Mouse (Mus musculus) CD8-positive naive resting alpha-beta T cell, adult 2 months (primary cell): ENCODE results near the gene Gm35315.
"Not testable (repeated sequence)": the region's sequence is repeated elsewhere in the genome, so short reads cannot be mapped to it uniquely, and the experiment has no call there.

Source experiments
- DNase-seq, 2 experiments: peaks; one replicate each; pipeline ENCODE4 v3.0.0; 2022; ENCODE audit warnings: low read depth in 2 of 2, low spot score in 2 of 2

Gm35315 gene

GRCm38 (mm10) chr5:110094030-110094846 lies at the start of gene Gm35315:
Gm35315 (minus strand) TSS chr5:110094420.
- DNase-seq: peak; percentile 71 to 81

- DNase-seq: no peak
Measured at GRCm38 (mm10) chr5:110143007-110143406, 48.8 kb upstream of the Gm35315 start.

DNA sequence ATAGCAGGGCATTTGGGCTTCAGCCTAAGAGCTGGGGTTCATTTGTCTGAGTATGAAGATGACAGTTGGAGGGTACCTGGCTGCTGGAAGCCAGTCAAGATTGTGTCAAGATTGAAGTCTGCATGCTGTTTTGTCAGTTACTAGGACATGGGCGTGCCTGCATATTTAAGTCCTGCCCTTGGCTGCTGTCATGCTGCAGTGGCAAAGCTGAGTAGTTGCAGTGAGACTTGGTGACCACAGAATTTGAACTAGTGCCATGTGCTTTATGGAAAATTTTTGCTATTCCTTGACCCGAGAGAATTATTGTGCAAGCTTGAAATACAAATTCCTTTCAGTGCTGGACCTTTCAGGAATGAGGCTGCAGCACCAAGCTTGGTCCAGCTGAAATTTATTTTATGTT lies 48.1 kb upstream of the Gm35315 start:
- DNase-seq: no peak

DNA sequence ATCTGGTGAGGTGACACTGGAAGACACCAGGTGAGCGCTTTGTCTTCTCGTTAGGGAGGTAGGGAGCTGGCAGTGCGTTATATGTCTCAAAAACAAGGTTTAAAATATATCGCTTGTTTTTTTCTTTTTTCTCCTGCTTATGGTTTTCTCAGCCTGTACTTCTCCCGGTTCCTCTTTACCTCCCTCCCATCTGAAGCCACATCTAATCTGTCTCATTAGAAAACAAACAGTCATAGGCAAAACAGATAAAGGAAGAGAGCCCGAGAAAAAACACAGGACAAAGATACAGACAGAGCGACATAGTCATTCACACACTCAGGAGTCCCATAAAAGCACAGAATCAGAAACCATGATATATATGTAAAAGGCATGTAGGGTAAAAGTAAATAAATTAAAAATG lies 46.2 kb upstream of the Gm35315 start:
- DNase-seq: no peak

DNA sequence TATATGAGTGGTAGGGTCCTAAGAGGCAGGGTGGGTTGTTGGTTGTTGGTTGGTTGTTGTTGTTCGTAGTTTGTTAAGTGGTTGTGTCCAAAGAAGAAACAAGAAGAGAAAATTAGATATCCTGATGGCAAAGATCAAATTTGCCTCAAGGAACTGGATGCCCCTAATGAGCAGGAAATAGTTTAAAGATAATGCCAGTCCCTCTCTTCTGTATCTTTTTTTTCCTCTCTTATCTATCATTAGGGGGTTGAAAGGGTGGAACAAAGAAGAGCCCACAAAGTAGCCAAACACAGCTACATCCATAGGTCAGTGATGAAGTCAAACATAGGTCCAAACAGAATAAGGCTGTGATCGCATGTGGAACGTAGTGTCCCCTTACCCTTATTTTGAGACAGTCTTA lies 45.1 kb upstream of the Gm35315 start:
- no peak for DNase-seq

GRCm38 (mm10) chr5:110137816-110138215 lies 43.6 kb upstream of the Gm35315 start:
- no peak for DNase-seq

- no peak for DNase-seq
Measured at GRCm38 (mm10) chr5:110136087-110136464, 41.9 kb upstream of the Gm35315 start.

DNA sequence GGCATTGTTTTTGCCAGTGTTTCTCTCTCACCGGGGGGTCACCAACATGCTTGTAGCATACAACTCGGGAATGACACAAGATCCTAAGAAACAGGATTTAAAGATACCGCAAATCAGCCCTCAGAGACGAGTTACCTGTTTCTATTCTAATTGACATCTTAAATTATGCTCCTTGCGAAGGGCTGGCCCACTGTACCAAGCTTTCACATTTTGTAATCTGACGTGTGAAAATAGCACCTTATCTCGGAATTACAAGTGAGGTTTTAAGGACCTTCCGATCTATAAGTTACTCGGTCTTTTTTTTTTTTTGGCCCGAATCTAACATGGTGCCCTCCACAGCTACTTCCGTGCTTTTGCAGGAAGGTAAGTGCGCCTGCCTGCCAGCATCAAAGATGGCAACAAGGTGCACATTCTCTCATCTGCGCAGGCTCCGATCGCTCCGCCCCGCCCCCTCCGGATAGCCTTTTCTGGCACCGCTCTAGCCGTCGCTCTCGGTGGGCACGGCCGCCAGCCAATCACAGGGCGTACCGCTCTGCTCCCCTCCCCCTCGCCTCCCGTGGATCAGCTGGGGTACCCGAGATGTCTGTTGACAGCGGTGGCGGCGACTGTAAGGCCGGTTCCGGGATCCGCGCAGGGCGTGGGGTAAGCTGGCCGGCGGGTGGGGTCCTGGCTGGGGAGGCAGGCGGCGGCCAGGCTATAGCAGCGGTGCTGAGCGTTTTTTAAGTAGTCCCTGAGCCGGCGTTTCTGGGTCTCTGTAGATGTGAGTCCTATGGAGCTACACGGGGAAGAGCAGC lies 41.3 kb upstream of the Gm35315 start, which contains the start of gene Chfr:
Gene Chfr, plus strand, starts transcription at position 550 of the 794 bp plus-strand sequence.
- DNase-seq: peak; percentile 98 to 99

- not testable (repeated sequence) for DNase-seq
Measured at GRCm38 (mm10) chr5:110122380-110122779, 28.2 kb upstream of the Gm35315 start.

- peak; percentile 73 to 74 for DNase-seq
Measured at GRCm38 (mm10) chr5:110109991-110110441, 15.8 kb upstream of the Gm35315 start, which contains the start of gene Zfp605. Zfp605 (plus strand) TSS chr5:110110092.

GRCm38 (mm10) chr5:110108305-110108628 lies 14.0 kb upstream of the Gm35315 start:
- DNase-seq: no peak

- peak; percentile 83 to 90 for DNase-seq
Measured at GRCm38 (mm10) chr5:110107581-110108304, 13.5 kb upstream of the Gm35315 start, which contains the start of gene Gtpbp6. Gtpbp6 (minus strand) TSS chr5:110108197.

GRCm38 (mm10) chr5:110106901-110107564 lies 12.8 kb upstream of the Gm35315 start:
- DNase-seq: no peak

- DNase-seq: no peak
Measured at GRCm38 (mm10) chr5:110106140-110106871, 12.1 kb upstream of the Gm35315 start.

GRCm38 (mm10) chr5:110104616-110105380 lies 10.6 kb upstream of the Gm35315 start:
- DNase-seq: no peak

DNA sequence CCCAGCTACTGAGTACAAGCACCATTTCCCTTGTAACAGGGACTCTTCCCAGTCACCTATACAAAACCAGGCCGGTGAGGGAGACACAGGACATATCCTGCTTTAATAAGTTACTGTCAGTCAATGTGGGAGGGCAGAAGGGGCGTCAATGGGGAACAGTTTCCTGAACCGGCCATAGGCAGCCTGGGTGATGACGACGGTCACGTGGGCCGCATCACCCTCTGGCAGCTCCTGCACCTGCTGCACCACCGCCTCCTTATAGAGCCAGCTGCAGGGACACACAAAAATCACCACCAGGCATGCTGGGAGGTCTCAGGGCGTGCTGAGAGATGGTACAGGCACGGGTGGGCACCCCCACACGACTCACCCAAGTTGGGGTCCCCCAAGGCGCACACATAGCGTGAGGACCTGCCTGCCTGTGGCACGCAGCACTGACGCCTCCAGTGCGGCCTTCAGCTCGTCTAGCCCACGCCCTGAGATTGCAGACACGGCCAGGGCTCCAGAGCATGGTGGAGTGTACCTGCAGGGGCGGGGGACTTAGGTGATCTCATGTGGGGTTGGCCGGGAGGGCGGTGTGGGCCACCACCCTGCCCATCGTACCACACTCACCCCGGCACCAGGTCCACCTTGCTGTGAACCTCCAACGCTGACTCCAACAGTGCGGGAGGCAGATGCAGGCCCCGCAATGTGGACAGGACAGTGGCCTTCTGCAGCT lies 9.8 kb upstream of the Gm35315 start:
- DNase-seq: no peak

- no peak for DNase-seq
Measured at GRCm38 (mm10) chr5:110102853-110103625, 8.8 kb upstream of the Gm35315 start.

GRCm38 (mm10) chr5:110102429-110102828 lies 8.2 kb upstream of the Gm35315 start:
- DNase-seq: no peak
